Mouse (Mus musculus): Measurements from ENCODE around the gene Fgl2. TPM values are rescaled to one million over a fixed set of nuclear protein-coding genes. Genes with fewer than 3 reads are reported as not detected.

The Fgl2 gene
- total RNA-seq, 1 experiment: 0.71 TPM

- Histone ChIP-seq H3K36me3 (ENCODE audit: control insufficient read depth, insufficient read depth, low read length, poor library complexity, severe bottlenecking) (no peaks in the 10 kb centered on the region), H3K4me1 (ENCODE audit: control insufficient read depth in 2 of 2, insufficient read depth in 2 of 2, low read length in 2 of 2, poor library complexity in 1 of 2) (peaks cover 1 to 9% of the 10 kb centered on the region in 2 experiments; a peak in 2 of 4 replicates), H3K9ac (ENCODE audit: insufficient read depth, low read depth, low read length, poor library complexity, severe bottlenecking) (no peak overlapping the region), H3K4me3 (ENCODE audit: insufficient read depth in 1 of 2, low read depth in 1 of 2, low read length in 2 of 2, poor library complexity in 1 of 2, severe bottlenecking in 1 of 2) (no peak overlapping the region), H3K9me3 (ENCODE audit: control insufficient read depth, insufficient read depth, low read depth, low read length) (no peaks in the 10 kb centered on the region), H3K27ac (ENCODE audit: insufficient read depth, low read depth, low read length, poor library complexity, severe bottlenecking) (no peak overlapping the region)
- no peak for DNase-seq (ENCODE audit: low read depth, low spot score)
- TF ChIP-seq CHD2 (IDR thresholded peaks at IDR 0.05; ENCODE audit: low read depth, low read length) (no peak), HCFC1 (IDR thresholded peaks at IDR 0.05; ENCODE audit: borderline replicate concordance, insufficient read depth, low read length) (no peak), ZC3H11A (IDR thresholded peaks at IDR 0.05; ENCODE audit: borderline replicate concordance, low read depth, low read length) (no peak), MAFK (IDR thresholded peaks at IDR 0.05; ENCODE audit: insufficient read depth, low read depth, low read length) (no peak), ZNF384 (IDR thresholded peaks at IDR 0.05; ENCODE audit: low read depth, low read length) (no peak)
- in situ Hi-C loops (cut with MboI; ENCODE audit: low sequenced_read_pairs in 2 of 2, unreplicated experiment in 2 of 2): no loop called here
Measured at GRCm38 (mm10) chr5:21384976-21385375, 12.5 kb downstream of the Fgl2 start.

- H3K4me3 ChIP-seq (ENCODE audit: insufficient read depth in 1 of 2, low read depth in 1 of 2, low read length in 2 of 2, poor library complexity in 1 of 2, severe bottlenecking in 1 of 2): no peak overlapping the region
- DNase-seq (ENCODE audit: low read depth, low spot score): no peak
- H3K9me3 ChIP-seq (ENCODE audit: control insufficient read depth, insufficient read depth, low read depth, low read length): no peaks in the 10 kb centered on the region
- H3K27ac ChIP-seq (ENCODE audit: insufficient read depth, low read depth, low read length, poor library complexity, severe bottlenecking): no peak overlapping the region
- H3K9ac ChIP-seq (ENCODE audit: insufficient read depth, low read depth, low read length, poor library complexity, severe bottlenecking): no peak overlapping the region
- TF ChIP-seq ZNF384 (IDR thresholded peaks at IDR 0.05; ENCODE audit: low read depth, low read length) (no peak), MAFK (IDR thresholded peaks at IDR 0.05; ENCODE audit: insufficient read depth, low read depth, low read length) (no peak), CHD2 (IDR thresholded peaks at IDR 0.05; ENCODE audit: low read depth, low read length) (no peak), ZC3H11A (IDR thresholded peaks at IDR 0.05; ENCODE audit: borderline replicate concordance, low read depth, low read length) (no peak), HCFC1 (IDR thresholded peaks at IDR 0.05; ENCODE audit: borderline replicate concordance, insufficient read depth, low read length) (no peak)
- H3K4me1 ChIP-seq (ENCODE audit: control insufficient read depth in 2 of 2, insufficient read depth in 2 of 2, low read length in 2 of 2, poor library complexity in 1 of 2): peaks cover 1 to 9% of the 10 kb centered on the region in 2 experiments; a peak in 2 of 4 replicates
- no peaks in the 10 kb centered on the region for H3K36me3 ChIP-seq (ENCODE audit: control insufficient read depth, insufficient read depth, low read length, poor library complexity, severe bottlenecking)
- in situ Hi-C loops (cut with MboI; ENCODE audit: low sequenced_read_pairs in 2 of 2, unreplicated experiment in 2 of 2): no loop called here
Measured at GRCm38 (mm10) chr5:21386432-21386831, 14.0 kb downstream of the Fgl2 start.

- Histone ChIP-seq H3K36me3 (ENCODE audit: control insufficient read depth, insufficient read depth, low read length, poor library complexity, severe bottlenecking) (no peaks in the 10 kb centered on the region), H3K27ac (ENCODE audit: insufficient read depth, low read depth, low read length, poor library complexity, severe bottlenecking) (no peak overlapping the region), H3K4me1 (ENCODE audit: control insufficient read depth in 2 of 2, insufficient read depth in 2 of 2, low read length in 2 of 2, poor library complexity in 1 of 2) (peaks cover 1 to 9% of the 10 kb centered on the region in 2 experiments; a peak in 2 of 4 replicates), H3K4me3 (ENCODE audit: insufficient read depth in 1 of 2, low read depth in 1 of 2, low read length in 2 of 2, poor library complexity in 1 of 2, severe bottlenecking in 1 of 2) (no peak overlapping the region), H3K9ac (ENCODE audit: insufficient read depth, low read depth, low read length, poor library complexity, severe bottlenecking) (no peak overlapping the region), H3K9me3 (ENCODE audit: control insufficient read depth, insufficient read depth, low read depth, low read length) (no peaks in the 10 kb centered on the region)
- no peak for TF ChIP-seq ZC3H11A (IDR thresholded peaks at IDR 0.05; ENCODE audit: borderline replicate concordance, low read depth, low read length)
- no peak for TF ChIP-seq HCFC1 (IDR thresholded peaks at IDR 0.05; ENCODE audit: borderline replicate concordance, insufficient read depth, low read length)
- TF ChIP-seq CHD2 (IDR thresholded peaks at IDR 0.05; ENCODE audit: low read depth, low read length): no peak
- no peak for TF ChIP-seq MAFK (IDR thresholded peaks at IDR 0.05; ENCODE audit: insufficient read depth, low read depth, low read length)
- no peak for TF ChIP-seq ZNF384 (IDR thresholded peaks at IDR 0.05; ENCODE audit: low read depth, low read length)
- in situ Hi-C loops (cut with MboI; ENCODE audit: low sequenced_read_pairs in 2 of 2, unreplicated experiment in 2 of 2): no loop called here
- no peak for DNase-seq (ENCODE audit: low read depth, low spot score)
Measured at GRCm38 (mm10) chr5:21387340-21387739, 14.9 kb downstream of the Fgl2 start.

- Histone ChIP-seq H3K36me3 (ENCODE audit: control insufficient read depth, insufficient read depth, low read length, poor library complexity, severe bottlenecking) (no peaks in the 10 kb centered on the region), H3K4me3 (ENCODE audit: insufficient read depth in 1 of 2, low read depth in 1 of 2, low read length in 2 of 2, poor library complexity in 1 of 2, severe bottlenecking in 1 of 2) (no peak overlapping the region), H3K4me1 (ENCODE audit: control insufficient read depth in 2 of 2, insufficient read depth in 2 of 2, low read length in 2 of 2, poor library complexity in 1 of 2) (peaks cover 1 to 2% of the 10 kb centered on the region in 2 experiments; a peak in 2 of 4 replicates), H3K9ac (ENCODE audit: insufficient read depth, low read depth, low read length, poor library complexity, severe bottlenecking) (no peak overlapping the region), H3K9me3 (ENCODE audit: control insufficient read depth, insufficient read depth, low read depth, low read length) (no peaks in the 10 kb centered on the region), H3K27ac (ENCODE audit: insufficient read depth, low read depth, low read length, poor library complexity, severe bottlenecking) (no peak overlapping the region)
- no peak for TF ChIP-seq ZNF384 (IDR thresholded peaks at IDR 0.05; ENCODE audit: low read depth, low read length)
- in situ Hi-C loops (cut with MboI; ENCODE audit: low sequenced_read_pairs in 2 of 2, unreplicated experiment in 2 of 2): no loop called here
- DNase-seq (ENCODE audit: low read depth, low spot score): no peak
Measured at GRCm38 (mm10) chr5:21388855-21389254, 16.4 kb downstream of the Fgl2 start.

Measured in ES-E14 (cell line).